Mouse (Mus musculus): ENCODE measurements around the gene Mrnip. TPM values are rescaled to one million over a fixed set of nuclear protein-coding genes. Genes with fewer than 3 reads are reported as not detected.

Mrnip gene
- polyA plus RNA-seq, 1 experiment from 2014 or later, result 17.6 TPM

- 22% methylated on average over 10 of the region's 10 CpGs for WGBS (ENCODE audit: insufficient replicate concordance)
Observed at GRCm38 (mm10) chr11:50238324-50238723, 64.1 kb downstream of the Mrnip start, which contains the start of gene Ltc4s. Gene Ltc4s, minus strand, starts transcription at chr11:50238616.

GRCm38 (mm10) chr11:50238821-50239791 is 64.9 kb downstream of the Mrnip start:
- Histone ChIP-seq H3K4me2 (no peak overlapping the region), H3K4me1 (ENCODE audit: control insufficient read depth, insufficient read depth, low read length) (peaks cover 17% of the 10 kb centered on the region), H3K9me3 (replicated peaks; ENCODE audit: control insufficient read depth, low read length) (no peaks in the 10 kb centered on the region), H3K27ac (ENCODE audit: low read depth, low read length) (no peak overlapping the region), H3K27me3 (ENCODE audit: control insufficient read depth, insufficient read depth, low read length) (peaks cover 22% of the 10 kb centered on the region), H3K9ac (ENCODE audit: low read depth, low read length) (no peak overlapping the region), H3K36me3 (ENCODE audit: control insufficient read depth, insufficient read depth, low read length) (0 out of 2 replicates have a peak, but pooled peaks cover 6% of the 10 kb centered on the region), H3K4me3 (ENCODE audit: low read depth, low read length) (no peak overlapping the region)
- WGBS (ENCODE audit: insufficient replicate concordance), result 89% methylated on average over 9 of the region's 9 CpGs
- no peak for ATAC-seq (replicated peaks; ENCODE audit: insufficient number of reproducible peaks, low FRiP score, low TSS enrichment)

More at GRCm38 (mm10) chr11:50238324-50238723, 64.1 kb downstream of the Mrnip start, which contains the start of gene Ltc4s:
- Histone ChIP-seq H3K36me3 (ENCODE audit: control insufficient read depth, insufficient read depth, low read length) (peaks cover 12% of the 10 kb centered on the region), H3K4me1 (ENCODE audit: control insufficient read depth, insufficient read depth, low read length) (peaks cover 17% of the 10 kb centered on the region), H3K4me2 (peak within 1 kb of the TSS; percentile 94), H3K27ac (ENCODE audit: low read depth, low read length) (no peak within 1 kb of the TSS), H3K9me3 (replicated peaks; ENCODE audit: control insufficient read depth, low read length) (no peaks in the 10 kb centered on the region), H3K4me3 (ENCODE audit: low read depth, low read length) (peak within 1 kb of the TSS; percentile 68), H3K9ac (ENCODE audit: low read depth, low read length) (no peak within 1 kb of the TSS), H3K27me3 (ENCODE audit: control insufficient read depth, insufficient read depth, low read length) (peaks cover 24% of the 10 kb centered on the region)
- ATAC-seq (replicated peaks; ENCODE audit: insufficient number of reproducible peaks, low FRiP score, low TSS enrichment), result no peak

DNA sequence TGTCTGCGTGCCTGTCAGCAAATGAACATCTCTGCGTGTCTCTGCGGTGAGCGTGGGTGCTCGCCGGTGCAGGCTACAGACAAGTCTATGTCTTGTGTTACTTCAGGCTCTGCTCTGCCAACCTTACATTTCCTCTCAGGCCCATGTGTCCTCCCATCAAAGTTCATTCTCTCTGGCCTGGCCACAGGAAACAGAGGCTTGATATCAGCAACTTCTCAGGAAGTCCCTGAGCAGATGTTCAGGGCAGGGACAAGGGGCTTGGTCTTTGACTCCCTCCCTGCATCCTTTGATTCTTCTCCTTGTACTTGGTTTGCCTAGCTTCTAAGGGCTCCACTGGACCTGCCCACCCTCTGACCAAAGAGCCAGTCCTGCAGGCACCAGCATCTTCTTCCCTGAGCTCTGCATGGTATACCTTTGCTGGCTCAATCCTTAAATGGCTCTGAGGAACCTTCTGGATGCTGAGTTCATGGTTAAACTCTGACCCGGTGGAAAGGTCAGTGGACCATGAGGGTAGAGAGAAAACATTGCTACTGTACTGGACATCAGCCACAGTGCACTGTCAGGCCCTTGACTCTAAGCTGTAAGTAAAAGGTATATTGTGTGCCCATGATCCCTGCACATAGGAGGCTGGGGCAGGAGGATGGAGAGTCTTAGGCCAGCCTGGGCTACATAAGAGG is 66.1 kb downstream of the Mrnip start:
- Histone ChIP-seq H3K4me1 (ENCODE audit: control insufficient read depth, insufficient read depth, low read length) (peaks cover 17% of the 10 kb centered on the region), H3K9me3 (replicated peaks; ENCODE audit: control insufficient read depth, low read length) (no peaks in the 10 kb centered on the region), H3K27ac (ENCODE audit: low read depth, low read length) (no peak overlapping the region), H3K4me3 (ENCODE audit: low read depth, low read length) (no peak overlapping the region), H3K4me2 (no peak overlapping the region), H3K36me3 (ENCODE audit: control insufficient read depth, insufficient read depth, low read length) (no peaks in the 10 kb centered on the region), H3K9ac (ENCODE audit: low read depth, low read length) (no peak overlapping the region), H3K27me3 (ENCODE audit: control insufficient read depth, insufficient read depth, low read length) (peaks cover 20% of the 10 kb centered on the region)
- 65% methylated on average over 7 of the region's 7 CpGs for WGBS (ENCODE audit: insufficient replicate concordance)
- ATAC-seq (replicated peaks; ENCODE audit: insufficient number of reproducible peaks, low FRiP score, low TSS enrichment), result no peak

GRCm38 (mm10) chr11:50243926-50244325 is 69.7 kb downstream of the Mrnip start:
- WGBS (ENCODE audit: insufficient replicate concordance), result 75% methylated on average over 6 of the region's 6 CpGs
- H3K4me1 ChIP-seq (ENCODE audit: control insufficient read depth, insufficient read depth, low read length), result no peaks in the 10 kb centered on the region

GRCm38 (mm10) chr11:50245269-50245668 is 71.0 kb downstream of the Mrnip start:
- Histone ChIP-seq H3K4me1 (ENCODE audit: control insufficient read depth, insufficient read depth, low read length) (no peaks in the 10 kb centered on the region), H3K36me3 (ENCODE audit: control insufficient read depth, insufficient read depth, low read length) (no peaks in the 10 kb centered on the region), H3K27me3 (ENCODE audit: control insufficient read depth, insufficient read depth, low read length) (no peaks in the 10 kb centered on the region), H3K9me3 (replicated peaks; ENCODE audit: control insufficient read depth, low read length) (no peaks in the 10 kb centered on the region), H3K9ac (ENCODE audit: low read depth, low read length) (no peak overlapping the region), H3K4me2 (no peak overlapping the region), H3K4me3 (ENCODE audit: low read depth, low read length) (no peak overlapping the region), H3K27ac (ENCODE audit: low read depth, low read length) (no peak overlapping the region)
- no peak for ATAC-seq (replicated peaks; ENCODE audit: insufficient number of reproducible peaks, low FRiP score, low TSS enrichment)
- 69% methylated on average over 5 of the region's 5 CpGs for WGBS (ENCODE audit: insufficient replicate concordance)

More at GRCm38 (mm10) chr11:50243926-50244325, 69.7 kb downstream of the Mrnip start:
- Histone ChIP-seq H3K9ac (ENCODE audit: low read depth, low read length) (no peak overlapping the region), H3K27ac (ENCODE audit: low read depth, low read length) (no peak overlapping the region), H3K4me3 (ENCODE audit: low read depth, low read length) (no peak overlapping the region), H3K27me3 (ENCODE audit: control insufficient read depth, insufficient read depth, low read length) (0 out of 2 replicates have a peak, but pooled peaks cover 3% of the 10 kb centered on the region), H3K9me3 (replicated peaks; ENCODE audit: control insufficient read depth, low read length) (no peaks in the 10 kb centered on the region), H3K4me2 (no peak overlapping the region), H3K36me3 (ENCODE audit: control insufficient read depth, insufficient read depth, low read length) (no peaks in the 10 kb centered on the region)
- ATAC-seq (replicated peaks; ENCODE audit: insufficient number of reproducible peaks, low FRiP score, low TSS enrichment), result no peak

GRCm38 (mm10) chr11:50248473-50249171 is 74.4 kb downstream of the Mrnip start:
- H3K9ac ChIP-seq (ENCODE audit: low read depth, low read length), result no peak overlapping the region
- H3K27ac ChIP-seq (ENCODE audit: low read depth, low read length), result no peak overlapping the region
- no peak overlapping the region for H3K4me3 ChIP-seq (ENCODE audit: low read depth, low read length)
- no peaks in the 10 kb centered on the region for H3K36me3 ChIP-seq (ENCODE audit: control insufficient read depth, insufficient read depth, low read length)
- no peak overlapping the region for H3K4me2 ChIP-seq
- H3K9me3 ChIP-seq (replicated peaks; ENCODE audit: control insufficient read depth, low read length), result no peaks in the 10 kb centered on the region
- H3K27me3 ChIP-seq (ENCODE audit: control insufficient read depth, insufficient read depth, low read length), result no peaks in the 10 kb centered on the region
- no peak for ATAC-seq (replicated peaks; ENCODE audit: insufficient number of reproducible peaks, low FRiP score, low TSS enrichment)
- WGBS (ENCODE audit: insufficient replicate concordance), result 79% methylated on average over 7 of the region's 7 CpGs
- H3K4me1 ChIP-seq (ENCODE audit: control insufficient read depth, insufficient read depth, low read length), result peaks cover 11% of the 10 kb centered on the region

Small RNA genes within 50 kb of the gene (microRNA-seq; reads per million reads assigned to microRNA genes)
- gene Mir6919 (ENCODE audit: borderline number of aligned reads), result 0.20 reads per million

Other genes starting within 250 kb of the Mrnip start
- 30.3 and 35.2 TPM in 2 replicates for gene Rnf130, start 149.1 kb upstream of the Mrnip start, polyA plus RNA-seq (2014; fragmentation: Nextera tagmentation; extraction: Ambion mirVana)
- gene Tbc1d9b, start 43.0 kb upstream of the Mrnip start, polyA plus RNA-seq (2014; fragmentation: Nextera tagmentation; extraction: Ambion mirVana), result 20.7 and 27.3 TPM in 2 replicates
- gene Sqstm1, start 36.4 kb downstream of the Mrnip start, polyA plus RNA-seq (2014; fragmentation: Nextera tagmentation; extraction: Ambion mirVana), result 159 and 197 TPM in 2 replicates
- 14.2 and 14.4 TPM in 2 replicates for gene Mgat4b, start 36.4 kb downstream of the Mrnip start, polyA plus RNA-seq (2014; fragmentation: Nextera tagmentation; extraction: Ambion mirVana)
- 0.74 TPM in 1 of 2 replicates, not detected in the other for gene Ltc4s, start 64.2 kb downstream of the Mrnip start, polyA plus RNA-seq (2014; fragmentation: Nextera tagmentation; extraction: Ambion mirVana)
- 5.5 and 5.9 TPM in 2 replicates for gene Maml1, start 117.9 kb downstream of the Mrnip start, polyA plus RNA-seq (2014; fragmentation: Nextera tagmentation; extraction: Ambion mirVana)
- 221 and 236 TPM in 2 replicates for gene Canx, start 151.2 kb downstream of the Mrnip start, polyA plus RNA-seq (2014; fragmentation: Nextera tagmentation; extraction: Ambion mirVana)
- not detected in 2 replicates for gene Cby3, start 180.0 kb downstream of the Mrnip start, polyA plus RNA-seq (2014; fragmentation: Nextera tagmentation; extraction: Ambion mirVana)
- 320 and 342 TPM in 2 replicates for gene Hnrnph1, start 202.5 kb downstream of the Mrnip start, polyA plus RNA-seq (2014; fragmentation: Nextera tagmentation; extraction: Ambion mirVana)